Mouse (Mus musculus) heart, postnatal 10 days (tissue): Measurements from ENCODE around the gene Tbc1d2b. TPM values are rescaled to one million over a fixed set of nuclear protein-coding genes. Genes with fewer than 3 reads are reported as not detected.

Experiments used
- DNase-seq, 2 experiments: peaks; one replicate each; pipeline ENCODE4 v3.0.0; 2021
- intact Hi-C: fragments of 180-260 bp; cut with DNase I; formaldehyde crosslinking; loops from one replicate; pipeline ENCODE4 v1.15.1; 2025
- total RNA-seq, 2 experiments: library from RNA; stranded (reverse); gene quantifications; 2 replicates each; pipeline ENCODE4 v1.2.3; 2021

Gene Tbc1d2b
- total RNA-seq, 2 experiments from 2014 or later = 16.8 to 21.6 TPM

- intact Hi-C loops = loop anchor here (5.0 kb wide), 1 partner anchor 39 kb away; no protein-coding TSS in a partner anchor
Measured at GRCm38 (mm10) chr9:90266059-90266458, 4.5 kb downstream of the Tbc1d2b start.

GRCm38 (mm10) chr9:90265322-90266039 is 5.1 kb downstream of the Tbc1d2b start:
- no peak for DNase-seq
- intact Hi-C loops = loop anchor here (5.0 kb wide), 1 partner anchor 38 kb away; no protein-coding TSS in a partner anchor

More at GRCm38 (mm10) chr9:90266059-90266458, 4.5 kb downstream of the Tbc1d2b start:
- DNase-seq = no peak

- no peak for DNase-seq
- intact Hi-C loops = no loop called here
Measured at GRCm38 (mm10) chr9:90263340-90263679, 7.3 kb downstream of the Tbc1d2b start.

GRCm38 (mm10) chr9:90262591-90263339 is 7.8 kb downstream of the Tbc1d2b start:
- DNase-seq = no peak
- intact Hi-C loops = no loop called here

GRCm38 (mm10) chr9:90262063-90262462 is 8.5 kb downstream of the Tbc1d2b start:
- intact Hi-C loops = no loop called here
- no peak for DNase-seq

GRCm38 (mm10) chr9:90260600-90261375 is 9.8 kb downstream of the Tbc1d2b start:
- peak; percentile 42 to 46 for DNase-seq
- intact Hi-C loops = no loop called here

GRCm38 (mm10) chr9:90260079-90260478 is 10.5 kb downstream of the Tbc1d2b start:
- intact Hi-C loops = no loop called here
- no peak for DNase-seq

GRCm38 (mm10) chr9:90259400-90259950 is 11.1 kb downstream of the Tbc1d2b start:
- intact Hi-C loops = no loop called here
- DNase-seq = no peak

GRCm38 (mm10) chr9:90257754-90258531 is 12.7 kb downstream of the Tbc1d2b start:
- intact Hi-C loops = no loop called here

GRCm38 (mm10) chr9:90257220-90257619 is 13.4 kb downstream of the Tbc1d2b start:
- DNase-seq = no peak
- intact Hi-C loops = no loop called here

More at GRCm38 (mm10) chr9:90257754-90258531, 12.7 kb downstream of the Tbc1d2b start:
- no peak for DNase-seq

GRCm38 (mm10) chr9:90255844-90256405 is 14.7 kb downstream of the Tbc1d2b start:
- intact Hi-C loops = no loop called here
- no peak for DNase-seq

- intact Hi-C loops = no loop called here
- DNase-seq = no peak
Measured at GRCm38 (mm10) chr9:90253181-90253580, 17.4 kb downstream of the Tbc1d2b start.

GRCm38 (mm10) chr9:90250964-90251750 is 19.4 kb downstream of the Tbc1d2b start:
- intact Hi-C loops = no loop called here
- DNase-seq = no peak

GRCm38 (mm10) chr9:90250141-90250775 is 20.3 kb downstream of the Tbc1d2b start:
- intact Hi-C loops = no loop called here
- no peak for DNase-seq

- no peak for DNase-seq
- intact Hi-C loops = no loop called here
Measured at GRCm38 (mm10) chr9:90249036-90249435, 21.6 kb downstream of the Tbc1d2b start.

- intact Hi-C loops = no loop called here
Measured at GRCm38 (mm10) chr9:90248326-90248725, 22.3 kb downstream of the Tbc1d2b start.

GRCm38 (mm10) chr9:90247316-90247715 is 23.3 kb downstream of the Tbc1d2b start:
- intact Hi-C loops = no loop called here
- no peak for DNase-seq

More at GRCm38 (mm10) chr9:90248326-90248725, 22.3 kb downstream of the Tbc1d2b start:
- no peak for DNase-seq

- intact Hi-C loops = no loop called here
- no peak for DNase-seq
Measured at GRCm38 (mm10) chr9:90245781-90246180, 24.8 kb downstream of the Tbc1d2b start.
